Mouse (Mus musculus) naive thymus-derived CD4-positive, alpha-beta T cell, adult 5 months (primary cell): ENCODE results near the gene Apof. TPM values are rescaled to one million over a fixed set of nuclear protein-coding genes. Genes with fewer than 3 reads are reported as not detected.

ENCODE experiments used
- polyA plus RNA-seq: library from polyadenylated mRNA; unstranded; fragments of 100-300 nt; shearing (Covaris generic); gene quantifications from one replicate; pipeline ENCODE4 v1.2.1, GENCODE M21; 2017

Gene Apof
- polyA plus RNA-seq: not detected

GRCm38 (mm10) chr10:128268371-128268770 is at the start of gene Apof:
Apof (plus strand) TSS chr10:128268671.

DNA sequence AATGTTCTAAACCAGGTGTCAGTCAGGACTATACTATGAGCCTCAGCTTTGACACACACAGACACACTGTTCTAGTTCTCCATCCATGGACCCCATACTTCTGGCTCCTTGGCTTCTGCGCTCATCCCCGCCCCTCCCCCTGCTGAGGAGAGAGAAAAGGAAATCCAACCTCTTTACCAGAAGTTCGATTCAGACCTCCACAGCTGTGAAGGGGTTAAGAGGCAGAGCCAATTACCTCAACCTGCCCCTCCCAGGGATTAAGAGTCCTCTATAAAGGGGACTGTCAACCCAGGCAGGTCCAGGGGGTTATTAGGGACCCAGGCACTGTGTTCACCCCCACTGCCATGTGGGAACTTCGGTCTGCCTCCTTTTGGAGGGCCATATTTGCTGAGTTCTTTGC is 42.9 kb upstream of the Apof start, which contains the start of gene Mip:
Mip (plus strand) TSS at position 301 of the 400 bp plus-strand sequence.

DNA sequence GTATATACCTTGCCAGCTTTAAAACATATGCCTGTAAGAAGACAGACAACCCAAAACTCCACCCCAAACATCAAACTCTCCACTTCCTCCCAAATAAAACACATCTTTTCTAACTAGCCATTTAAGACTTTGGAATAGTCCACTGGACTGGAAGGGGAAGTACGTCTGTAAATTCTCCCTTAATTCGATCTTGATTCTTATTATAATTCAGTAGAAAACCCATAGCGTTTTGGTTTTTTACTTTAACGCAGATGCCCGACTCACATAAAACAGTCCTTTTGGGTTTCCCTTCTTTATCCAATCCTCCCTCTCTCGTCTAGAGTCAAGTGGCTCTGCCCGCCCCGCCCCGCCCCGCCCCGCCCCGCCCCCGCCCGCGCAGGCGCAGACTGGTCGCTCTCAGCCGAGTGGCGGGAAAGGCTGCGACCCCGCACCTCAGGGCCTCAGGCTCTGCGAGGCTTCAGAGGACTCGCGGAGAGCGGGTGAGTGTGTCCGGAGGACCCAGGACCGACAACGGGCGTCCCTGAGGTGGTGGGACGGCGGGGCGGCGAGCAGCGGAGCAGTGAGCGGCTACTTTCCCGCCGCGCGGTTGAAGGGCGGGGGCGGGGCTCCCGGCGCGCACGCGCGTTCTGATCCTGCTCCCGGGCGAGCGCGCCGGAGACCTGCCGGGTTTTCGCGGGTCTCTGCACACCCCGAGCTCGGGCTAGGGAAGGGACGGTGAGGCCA is 36.6 kb upstream of the Apof start, which contains the start of gene Timeless:
Timeless (plus strand) TSS at position 369 of the 723 bp plus-strand sequence.

GRCm38 (mm10) chr10:128253677-128254255 is 14.7 kb upstream of the Apof start, which contains the start of gene Apon:
Apon (plus strand) TSS chr10:128254096.

GRCm38 (mm10) chr10:128270287-128270841 is 1.9 kb downstream of the Apof start, which contains the start of gene Stat2:
Stat2 (plus strand) TSS chr10:128270559.

GRCm38 (mm10) chr10:128298702-128299171 is 30.3 kb downstream of the Apof start, which contains the start of gene Il23a:
Il23a (minus strand) TSS chr10:128298752.

GRCm38 (mm10) chr10:128303126-128304021 is 34.9 kb downstream of the Apof start, which contains the start of gene Pan2:
Pan2 (plus strand) TSS chr10:128303335.

Other genes starting within 250 kb of the Apof start
- 523 TPM for gene Naca, start 233.1 kb upstream of the Apof start, polyA plus RNA-seq
- gene Ptges3, start 209.7 kb upstream of the Apof start, polyA plus RNA-seq: 158 TPM
- 1,240 TPM for gene Atp5b, start 185.4 kb upstream of the Apof start, polyA plus RNA-seq
- gene Baz2a, start 177.1 kb upstream of the Apof start, polyA plus RNA-seq: 69.9 TPM
- gene Rbms2, start 88.4 kb upstream of the Apof start, polyA plus RNA-seq: 34.5 TPM
- 0.65 TPM for gene Gls2, start 74.2 kb upstream of the Apof start, polyA plus RNA-seq
- 12.4 TPM for gene Spryd4, start 56.9 kb upstream of the Apof start, polyA plus RNA-seq
- gene Mip, start 42.8 kb upstream of the Apof start, polyA plus RNA-seq: not detected
- gene Timeless, start 36.6 kb upstream of the Apof start, polyA plus RNA-seq: 28.0 TPM
- gene Apon, start 14.6 kb upstream of the Apof start, polyA plus RNA-seq: not detected
- gene Stat2, start 1.9 kb downstream of the Apof start, polyA plus RNA-seq: 45.1 TPM
- not detected for gene Il23a, start 30.1 kb downstream of the Apof start, polyA plus RNA-seq
- 48.3 TPM for gene Pan2, start 34.7 kb downstream of the Apof start, polyA plus RNA-seq
- 18.9 TPM for gene Cnpy2, start 53.8 kb downstream of the Apof start, polyA plus RNA-seq
- 128 TPM for gene Cs, start 69.1 kb downstream of the Apof start, polyA plus RNA-seq
- gene Coq10a, start 100.3 kb downstream of the Apof start, polyA plus RNA-seq: 39.7 TPM
- gene Ankrd52, start 108.4 kb downstream of the Apof start, polyA plus RNA-seq: 4.8 TPM
- not detected for gene Slc39a5, start 132.6 kb downstream of the Apof start, polyA plus RNA-seq
- gene Nabp2, start 142.8 kb downstream of the Apof start, polyA plus RNA-seq: 47.3 TPM
- gene Rnf41, start 143.0 kb downstream of the Apof start, polyA plus RNA-seq: 23.1 TPM
- 93.1 TPM for gene Smarcc2, start 190.6 kb downstream of the Apof start, polyA plus RNA-seq
- gene Myl6, start 225.5 kb downstream of the Apof start, polyA plus RNA-seq: 1,093 TPM
- 3.2 TPM for gene Myl6b, start 230.0 kb downstream of the Apof start, polyA plus RNA-seq